Mouse (Mus musculus) cerebellum, adult (tissue): ENCODE results near the gene Angptl8.

Experiments used
- ATAC-seq: cut with Nextera tagmentation; 2 replicates; pipeline ENCODE4 v1.9.2; 2017; ENCODE audit warnings: mild to moderate bottlenecking, moderate library complexity, mixed read lengths; ENCODE audit not compliant: insufficient number of reproducible peaks, low FRiP score, low TSS enrichment

Angptl8 gene

GRCm38 (mm10) chr9:21876601-21877000 is 41.3 kb downstream of the Angptl8 start:
- ATAC-seq = no peak
